Mouse (Mus musculus) forebrain, postnatal 0 days (tissue): ENCODE results near the gene Nup50. TPM values are rescaled to one million over a fixed set of nuclear protein-coding genes. Genes with fewer than 3 reads are reported as not detected.
A peak's percentile ranks its signal among the peaks of the same experiment; 100 is the strongest.

ENCODE experiments used
- ATAC-seq: fragments of 200-750 bp; cut with Nextera tagmentation; 2 replicates; pipeline ENCODE4 v1.8.0; 2017; ENCODE audit warnings: mild to moderate bottlenecking, moderate library complexity
- DNase-seq: peaks from one replicate; pipeline ENCODE4 v3.0.0-alpha.2; 2015
- H3K27ac ChIP-seq: fragments of 300-500 bp; sonication (generic); 2 replicates; pipeline ENCODE4 v1.5.1; 2014; ENCODE audit warnings: low read depth, mild to moderate bottlenecking, antibody characterized with exemption, low read length, moderate library complexity, mixed read lengths
- H3K27me3 ChIP-seq: fragments of 300-500 bp; sonication (generic); 2 replicates; pipeline ENCODE4 v1.6.1; 2014; ENCODE audit warnings: mild to moderate bottlenecking, low read length, mixed read lengths; ENCODE audit not compliant: insufficient read depth
- H3K36me3 ChIP-seq: fragments of 300-500 bp; sonication (generic); 2 replicates; pipeline ENCODE4 v1.6.1; 2014; ENCODE audit warnings: mild to moderate bottlenecking, moderate library complexity; ENCODE audit not compliant: insufficient read depth
- H3K4me1 ChIP-seq: fragments of 300-500 bp; sonication (generic); 2 replicates; pipeline ENCODE4 v1.6.1; 2014; ENCODE audit warnings: antibody characterized with exemption; ENCODE audit not compliant: insufficient read depth
- H3K4me2 ChIP-seq: fragments of 300-500 bp; sonication (generic); 2 replicates; pipeline ENCODE4 v1.6.1; 2014; ENCODE audit warnings: low read depth, mild to moderate bottlenecking, moderate library complexity
- H3K4me3 ChIP-seq: fragments of 300-500 bp; sonication (generic); 2 replicates; pipeline ENCODE4 v1.5.1; 2014; ENCODE audit warnings: low read depth, low read length, mixed read lengths
- H3K9ac ChIP-seq: fragments of 300-500 bp; sonication (generic); 2 replicates; pipeline ENCODE4 v1.6.1; 2014; ENCODE audit warnings: mild to moderate bottlenecking
- H3K9me3 ChIP-seq: fragments of 300-500 bp; sonication (generic); 2 replicates; pipeline ENCODE4 v1.6.1; 2016; ENCODE audit warnings: low read length
- CTCF ChIP-seq: sonication (generic); IDR thresholded peaks from 2 replicates; pipeline ENCODE4 v1.5.1; 2016; ENCODE audit warnings: antibody characterized with exemption, control low read depth, low read depth
- WGBS: fragments of 180-500 bp; shearing (Covaris S2); extraction: QIAGEN DNeasy Blood & Tissue Kit; methylation state at CpG from one replicate; pipeline ENCODE4 v1.1.7; 2014; 5-methylcytosine and 5-hydroxymethylcytosine counted together
- polyA plus RNA-seq: library from polyadenylated mRNA; unstranded; fragments of >200 nt; fragmentation: Nextera tagmentation; extraction: Ambion mirVana; gene quantifications from 2 replicates; pipeline ENCODE4 v1.2.1, GENCODE M21; 2015
- total RNA-seq: library from RNA; depleted of rRNA; stranded (reverse); fragments of >200 nt; gene quantifications from 2 replicates; pipeline ENCODE4 v1.2.3, GENCODE M21; 2014

Gene Nup50
- total and polyA plus RNA-seq, 2 experiments from 2014 or later: 23.5 to 24.8 TPM

- 94% methylated on average over 4 of the region's 4 CpGs for WGBS
- peaks cover 86% of the 10 kb centered on the region for H3K36me3 ChIP-seq
These were observed 26.8 kb downstream of the Nup50 start for GRCm38 (mm10) chr15:84950053-84950452.

DNA sequence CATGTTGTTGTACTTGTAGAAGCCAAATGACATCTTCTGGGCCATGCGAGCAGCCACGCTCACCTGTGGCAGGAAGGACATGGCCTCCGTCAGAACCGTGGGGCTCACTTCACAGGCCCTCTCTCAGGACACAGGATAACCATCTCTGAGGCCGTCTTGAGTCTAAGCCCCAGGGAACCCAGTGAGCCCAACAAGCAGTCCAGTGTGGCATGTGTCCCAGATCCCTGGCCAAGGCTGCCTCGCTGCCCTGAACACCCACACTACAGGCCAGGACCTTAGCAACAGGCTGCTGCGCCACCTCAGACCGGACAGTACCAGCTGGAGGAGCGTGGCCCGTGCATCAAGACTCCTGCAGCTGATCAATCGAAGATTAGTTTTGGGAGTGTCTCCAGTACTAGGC is 30.0 kb downstream of the Nup50 start:
- H3K9me3 ChIP-seq: no peaks in the 10 kb centered on the region
- WGBS: 92% methylated on average over 11 of the region's 11 CpGs
- DNase-seq (no peak), ATAC-seq (no peak)
- no peak overlapping the region for H3K4me3 ChIP-seq
- no peak overlapping the region for H3K4me2 ChIP-seq
- no peak overlapping the region for H3K27ac ChIP-seq
- no peak for TF ChIP-seq CTCF
- peaks cover 82% of the 10 kb centered on the region for H3K36me3 ChIP-seq
- peaks cover 7% of the 10 kb centered on the region for H3K4me1 ChIP-seq
- no peak overlapping the region for H3K9ac ChIP-seq
- H3K27me3 ChIP-seq: no peaks in the 10 kb centered on the region

More at GRCm38 (mm10) chr15:84950053-84950452, 26.8 kb downstream of the Nup50 start:
- no peak for TF ChIP-seq CTCF
- ATAC-seq (no peak), DNase-seq (no peak)
- Histone ChIP-seq H3K27me3 (no peaks in the 10 kb centered on the region), H3K9me3 (no peaks in the 10 kb centered on the region), H3K4me3 (no peak overlapping the region), H3K4me2 (no peak overlapping the region), H3K27ac (no peak overlapping the region), H3K4me1 (no peaks in the 10 kb centered on the region), H3K9ac (no peak overlapping the region)

GRCm38 (mm10) chr15:84957851-84958250 is 34.6 kb downstream of the Nup50 start:
- peak; percentile 90 for ATAC-seq
- peak; percentile 84 for DNase-seq
- no peak for TF ChIP-seq CTCF
- H3K36me3 ChIP-seq: peaks cover 42% of the 10 kb centered on the region
- no peak overlapping the region for H3K4me2 ChIP-seq
- no peaks in the 10 kb centered on the region for H3K9me3 ChIP-seq
- no peak overlapping the region; the same call in 1 of the 2 replicates for H3K9ac ChIP-seq
- no peaks in the 10 kb centered on the region for H3K27me3 ChIP-seq
- H3K4me3 ChIP-seq: no peak overlapping the region
- 18% methylated on average over 3 of the region's 3 CpGs for WGBS
- peaks cover 9% of the 10 kb centered on the region for H3K4me1 ChIP-seq
- H3K27ac ChIP-seq: peak overlapping the region; percentile 57; the same call in 1 of the 2 replicates

GRCm38 (mm10) chr15:84958331-84958730 is 35.1 kb downstream of the Nup50 start:
- H3K27me3 ChIP-seq: no peaks in the 10 kb centered on the region
- TF ChIP-seq CTCF: no peak
- H3K4me3 ChIP-seq: no peak overlapping the region
- H3K9me3 ChIP-seq: no peaks in the 10 kb centered on the region
- H3K4me1 ChIP-seq: peaks cover 9% of the 10 kb centered on the region
- DNase-seq (no peak), ATAC-seq (no peak)
- peak overlapping the region; percentile 57 for H3K27ac ChIP-seq
- peaks cover 37% of the 10 kb centered on the region for H3K36me3 ChIP-seq
- 88% methylated on average over 3 of the region's 3 CpGs for WGBS
- no peak overlapping the region; the same call in 1 of the 2 replicates for H3K9ac ChIP-seq
- no peak overlapping the region for H3K4me2 ChIP-seq

DNA sequence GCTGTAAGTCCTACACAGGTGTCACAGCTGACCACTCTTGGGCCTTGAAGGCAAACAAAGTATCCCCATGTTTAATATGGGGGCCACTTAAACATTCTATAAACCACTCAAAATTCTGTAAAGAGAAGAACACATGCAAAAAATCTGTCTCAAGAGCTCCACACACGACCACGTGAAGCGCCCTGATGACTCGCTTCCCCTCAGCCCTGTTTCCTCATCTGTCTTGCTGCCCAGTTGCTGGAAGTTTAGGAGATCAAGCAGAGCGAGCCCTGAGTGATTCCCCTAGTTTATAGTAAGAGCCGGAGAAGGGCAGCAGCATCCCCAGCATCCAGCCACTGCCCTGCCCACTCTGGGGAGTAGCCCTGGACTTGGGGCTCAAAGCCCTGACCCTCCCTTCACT is 36.7 kb downstream of the Nup50 start:
- 90% methylated on average over 6 of the region's 6 CpGs for WGBS
- Histone ChIP-seq H3K27ac (no peak overlapping the region), H3K9ac (no peak overlapping the region)

DNA sequence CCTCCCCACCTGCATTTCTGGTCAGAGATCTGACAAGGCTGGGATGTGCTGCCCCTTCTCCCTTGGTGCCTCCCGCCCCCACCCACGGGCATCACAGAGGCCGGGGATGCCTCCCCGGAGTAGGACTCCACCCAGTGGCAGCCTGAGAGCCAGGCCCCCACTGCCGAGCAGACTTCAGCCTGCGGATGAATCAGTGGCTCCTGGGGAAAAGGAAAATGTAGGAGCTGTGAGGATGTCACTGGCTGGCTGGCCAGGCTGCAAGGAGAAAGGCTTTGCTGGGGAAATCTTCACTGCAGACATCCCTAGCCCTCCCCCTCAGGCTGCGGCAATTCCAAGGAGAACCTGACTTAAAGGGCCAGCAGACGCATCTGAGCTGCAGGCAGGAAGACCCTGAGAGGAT is 37.5 kb downstream of the Nup50 start:
- H3K27me3 ChIP-seq: no peaks in the 10 kb centered on the region
- 20% methylated on average over 8 of the region's 8 CpGs for WGBS
- 0 out of 2 replicates have a peak overlapping the region, but pooled peaks have one; percentile 29 for H3K27ac ChIP-seq
- H3K4me3 ChIP-seq: no peak overlapping the region
- peaks cover 14% of the 10 kb centered on the region for H3K36me3 ChIP-seq
- TF ChIP-seq CTCF: peak; percentile 30; the same call in 1 of the 2 replicates
- peak; percentile 36 for ATAC-seq
- H3K4me1 ChIP-seq: peaks cover 9% of the 10 kb centered on the region
- H3K4me2 ChIP-seq: peak overlapping the region; percentile 4; the same call in 1 of the 2 replicates
- DNase-seq: peak; percentile 21
- no peaks in the 10 kb centered on the region for H3K9me3 ChIP-seq
- H3K9ac ChIP-seq: peak overlapping the region; percentile 33; the same call in 1 of the 2 replicates

More for the DNA sequence above, 36.7 kb downstream of the Nup50 start:
- ATAC-seq (no peak), DNase-seq (no peak)
- no peak overlapping the region for H3K4me2 ChIP-seq
- no peaks in the 10 kb centered on the region for H3K27me3 ChIP-seq
- H3K4me3 ChIP-seq: no peak overlapping the region
- TF ChIP-seq CTCF: no peak
- H3K36me3 ChIP-seq: peaks cover 22% of the 10 kb centered on the region
- H3K4me1 ChIP-seq: peaks cover 9% of the 10 kb centered on the region
- H3K9me3 ChIP-seq: no peaks in the 10 kb centered on the region

DNA sequence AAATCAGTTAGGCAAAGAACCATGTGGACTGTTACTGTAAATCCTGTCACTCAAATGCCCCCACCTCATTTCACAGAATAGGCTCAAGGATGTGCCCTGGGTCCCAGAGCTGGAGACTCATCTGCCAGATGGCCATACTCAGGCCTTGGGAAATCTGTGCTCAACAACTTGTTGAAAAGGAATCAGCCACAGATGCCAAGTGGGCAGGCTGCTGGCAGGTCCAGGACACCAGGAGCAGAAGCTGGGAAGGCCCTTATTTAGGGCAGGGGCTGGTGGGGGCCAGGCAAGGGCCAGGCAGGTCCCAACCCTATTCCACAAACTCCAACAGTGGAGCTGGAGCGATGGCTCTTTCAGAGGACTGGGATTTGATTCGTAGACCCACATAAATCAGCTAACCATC is 39.3 kb downstream of the Nup50 start:
- Histone ChIP-seq H3K4me1 (peaks cover 12% of the 10 kb centered on the region), H3K9ac (no peak overlapping the region), H3K27ac (no peak overlapping the region), H3K4me3 (no peak overlapping the region), H3K4me2 (no peak overlapping the region), H3K36me3 (peaks cover 4% of the 10 kb centered on the region), H3K9me3 (no peaks in the 10 kb centered on the region), H3K27me3 (no peaks in the 10 kb centered on the region)
- WGBS: 98% methylated on average over 2 of the region's 2 CpGs
- no peak for TF ChIP-seq CTCF
- no peak for ATAC-seq
- DNase-seq: no peak
